Mouse (Mus musculus): ENCODE results near the gene Gm20422.

Gene Gm20422

GRCm38 (mm10) chr8:69794096-69794495, 19.4 kb upstream of the Gm20422 start:
- peak; percentile 16 to 56 for DNase-seq (ENCODE audit: low spot score in 2 of 2)

- peak; percentile 14 to 32 for DNase-seq (ENCODE audit: low spot score in 2 of 2)
Observed at GRCm38 (mm10) chr8:69793666-69794065, 19.0 kb upstream of the Gm20422 start.

- peak in 1 of 2 experiments; percentile 61 for DNase-seq (ENCODE audit: low spot score in 2 of 2)
Observed at GRCm38 (mm10) chr8:69791415-69792068, 16.9 kb upstream of the Gm20422 start.

- peak; percentile 84 to 87 for DNase-seq (ENCODE audit: low spot score in 2 of 2)
Observed at GRCm38 (mm10) chr8:69790773-69791367, 16.2 kb upstream of the Gm20422 start, which contains the start of the genes Atp13a1 and Zfp866. Gene Atp13a1, plus strand, starts transcription at chr8:69791163. Gene Zfp866, minus strand, starts transcription at chr8:69791178.

- DNase-seq (ENCODE audit: low spot score in 2 of 2), result no peak
Observed at GRCm38 (mm10) chr8:69790364-69790763, 15.7 kb upstream of the Gm20422 start.

GRCm38 (mm10) chr8:69789731-69790130, 15.0 kb upstream of the Gm20422 start:
- DNase-seq (ENCODE audit: low spot score in 2 of 2), result no peak

GRCm38 (mm10) chr8:69789105-69789504, 14.4 kb upstream of the Gm20422 start:
- DNase-seq (ENCODE audit: low spot score in 2 of 2), result no peak

GRCm38 (mm10) chr8:69777111-69777510, 2.4 kb upstream of the Gm20422 start:
- no peak for DNase-seq (ENCODE audit: low spot score in 2 of 2)

GRCm38 (mm10) chr8:69775149-69775534, 456 bp upstream of the Gm20422 start:
- DNase-seq (ENCODE audit: low spot score in 2 of 2), result no peak

GRCm38 (mm10) chr8:69772106-69772505, 2.6 kb downstream of the Gm20422 start:
- no peak for DNase-seq (ENCODE audit: low spot score in 2 of 2)

- no peak for DNase-seq (ENCODE audit: low spot score in 2 of 2)
Observed at GRCm38 (mm10) chr8:69771221-69771620, 3.5 kb downstream of the Gm20422 start.

- no peak for DNase-seq (ENCODE audit: low spot score in 2 of 2)
Observed at GRCm38 (mm10) chr8:69761814-69762445, 12.8 kb downstream of the Gm20422 start.

GRCm38 (mm10) chr8:69758316-69758715, 16.4 kb downstream of the Gm20422 start:
- no peak for DNase-seq (ENCODE audit: low spot score in 2 of 2)

GRCm38 (mm10) chr8:69752437-69752836, 22.2 kb downstream of the Gm20422 start:
- DNase-seq (ENCODE audit: low spot score in 2 of 2), result no peak

GRCm38 (mm10) chr8:69749544-69750454, 24.9 kb downstream of the Gm20422 start, which contains the start of gene Zfp963:
Gene Zfp963, minus strand, starts transcription at chr8:69749970.
- DNase-seq (ENCODE audit: low spot score in 2 of 2), result peak; percentile 92 to 95

GRCm38 (mm10) chr8:69741231-69741630, 33.5 kb downstream of the Gm20422 start:
- DNase-seq (ENCODE audit: low spot score in 2 of 2), result no peak

GRCm38 (mm10) chr8:69740763-69741162, 33.9 kb downstream of the Gm20422 start:
- no peak for DNase-seq (ENCODE audit: low spot score in 2 of 2)

GRCm38 (mm10) chr8:69735495-69735894, 39.2 kb downstream of the Gm20422 start:
- DNase-seq (ENCODE audit: low spot score in 2 of 2), result no peak

- no peak for DNase-seq (ENCODE audit: low spot score in 2 of 2)
Observed at GRCm38 (mm10) chr8:69717232-69717580, 57.5 kb downstream of the Gm20422 start.

- peak; percentile 92 to 94 for DNase-seq (ENCODE audit: low spot score in 2 of 2)
Observed at GRCm38 (mm10) chr8:69716403-69717231, 58.1 kb downstream of the Gm20422 start.

GRCm38 (mm10) chr8:69715366-69715765, 59.3 kb downstream of the Gm20422 start:
- DNase-seq (ENCODE audit: low spot score in 2 of 2), result no peak

Measured in urinary bladder, postnatal 4 days (tissue).